Mouse (Mus musculus): ENCODE data around the gene Plxna2. TPM values are rescaled to one million over a fixed set of nuclear protein-coding genes. Genes with fewer than 3 reads are reported as not detected.

Plxna2 gene
- total RNA-seq, 2 experiments from 2014 or later, result 80.9 to 82.4 TPM

GRCm38 (mm10) chr1:194699321-194699720 lies 81.3 kb downstream of the Plxna2 start:
- DNase-seq (ENCODE audit: low spot score in 2 of 2), result no peak

GRCm38 (mm10) chr1:194703235-194703634 lies 85.2 kb downstream of the Plxna2 start:
- no peak for DNase-seq (ENCODE audit: low spot score in 2 of 2)

DNA sequence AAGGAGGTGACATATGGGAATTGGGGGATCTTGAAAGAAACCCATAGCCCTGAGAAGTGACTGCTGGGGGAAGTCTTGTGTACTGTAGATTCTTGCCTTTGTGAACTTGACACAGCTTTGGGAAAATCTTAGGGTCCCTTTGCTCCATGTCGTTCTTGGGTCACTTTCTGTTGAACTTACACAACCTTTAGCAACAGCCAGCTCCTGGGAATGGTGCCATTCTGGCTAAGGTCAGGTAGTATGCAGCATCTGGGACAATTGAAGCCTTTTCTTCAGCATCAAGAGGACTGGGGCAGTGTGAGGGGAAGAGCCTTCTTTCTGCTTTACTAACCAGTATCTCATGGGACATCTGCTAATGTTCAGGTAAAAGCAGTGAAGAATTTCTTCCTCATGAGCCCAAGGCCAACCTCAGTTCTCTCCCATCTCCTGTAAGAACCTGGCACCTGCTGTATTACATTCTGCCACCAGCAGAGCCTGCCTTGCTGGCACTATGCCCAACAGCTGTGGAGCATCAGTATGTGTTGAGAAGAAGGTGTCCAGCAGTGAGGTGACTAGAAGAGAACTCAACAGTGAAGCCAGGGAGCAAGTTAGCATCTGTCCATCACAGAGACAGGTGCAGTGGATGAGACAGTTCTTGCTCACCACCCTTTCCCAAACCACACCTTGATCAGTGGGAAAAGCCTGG lies 86.3 kb downstream of the Plxna2 start:
- DNase-seq (ENCODE audit: low spot score in 2 of 2), result no peak

DNA sequence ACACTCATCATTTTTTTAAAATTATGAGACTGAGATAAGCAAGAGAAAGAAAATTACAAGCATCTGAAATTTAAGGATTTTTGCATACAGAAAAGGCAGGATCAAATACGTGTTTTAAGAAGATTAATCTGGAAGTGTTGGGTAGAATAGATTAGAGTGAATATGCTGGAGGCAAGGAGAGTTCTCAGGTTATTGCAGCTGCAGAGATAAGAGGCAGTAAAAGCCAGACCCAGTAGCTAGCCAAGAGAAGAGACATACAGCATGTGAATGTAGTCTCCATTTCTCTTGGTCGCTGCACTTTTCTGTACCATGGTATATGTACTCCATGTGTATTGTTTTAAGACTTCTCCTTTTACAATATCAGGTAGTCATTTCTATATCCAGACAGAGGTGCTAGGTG lies 88.5 kb downstream of the Plxna2 start:
- no peak for DNase-seq (ENCODE audit: low spot score in 2 of 2)

DNA sequence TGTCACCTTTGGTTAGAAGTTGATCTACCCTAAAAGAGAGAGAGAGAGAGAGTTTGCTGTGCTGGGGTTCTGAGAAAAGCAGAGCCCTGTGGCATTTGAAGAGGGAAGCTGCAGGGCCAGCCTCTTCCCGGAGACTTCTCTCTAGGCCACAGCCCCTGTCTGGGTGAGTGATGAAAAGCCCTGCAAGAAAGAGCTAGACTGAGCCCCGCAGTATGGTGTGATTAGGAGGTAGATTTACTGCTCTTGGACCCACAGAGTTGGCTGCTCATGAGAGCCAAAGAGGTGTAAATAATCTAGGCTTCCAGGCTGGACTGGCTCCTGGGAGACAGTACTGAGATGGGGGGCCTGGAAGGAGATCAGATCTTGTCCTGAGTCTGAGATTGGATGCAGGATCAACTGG lies 94.4 kb downstream of the Plxna2 start:
- no peak for DNase-seq (ENCODE audit: low spot score in 2 of 2)

DNA sequence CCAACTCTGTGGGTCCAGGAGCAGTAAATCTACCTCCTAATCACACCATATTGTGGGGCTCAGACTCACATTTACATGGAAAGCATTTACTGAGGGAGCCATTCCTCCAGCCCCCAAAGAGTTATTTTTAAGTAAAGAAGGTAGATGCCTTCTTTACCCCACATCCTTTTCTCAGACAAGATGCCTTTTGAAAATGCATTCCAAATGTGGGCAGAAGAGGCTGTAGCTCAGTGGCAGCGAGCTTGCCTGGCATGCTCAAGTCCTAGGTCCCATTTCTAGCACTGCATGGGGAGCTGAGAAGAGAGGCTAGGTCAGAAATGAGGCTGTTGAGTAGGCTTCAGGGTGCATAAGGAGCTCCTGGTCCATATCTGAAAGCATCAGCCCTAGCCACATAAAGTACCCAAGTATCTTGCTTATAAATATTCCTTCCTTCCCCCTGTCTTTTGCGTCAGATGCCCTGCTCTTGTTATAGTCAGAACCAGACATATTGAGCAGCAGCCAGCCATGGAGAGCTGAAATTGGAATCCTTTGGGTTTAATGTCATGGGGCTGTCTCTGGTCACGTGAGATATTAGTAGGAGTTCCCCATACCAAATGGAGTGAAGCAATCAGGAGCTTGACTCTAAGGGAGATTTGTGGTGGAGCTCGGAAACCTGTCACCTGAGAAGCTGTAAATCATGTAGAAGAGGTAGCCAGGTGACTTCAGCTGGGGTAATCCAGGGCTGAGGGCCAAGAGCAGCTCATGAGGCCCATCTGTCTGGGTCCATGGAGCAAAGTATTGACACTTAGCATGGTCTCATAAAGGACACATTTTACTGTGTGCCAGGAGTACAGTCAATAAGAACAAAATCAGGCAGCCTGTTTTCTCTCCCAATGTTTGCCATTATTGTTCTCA lies 96.4 kb downstream of the Plxna2 start:
- DNase-seq (ENCODE audit: low spot score in 2 of 2), result no peak

DNA sequence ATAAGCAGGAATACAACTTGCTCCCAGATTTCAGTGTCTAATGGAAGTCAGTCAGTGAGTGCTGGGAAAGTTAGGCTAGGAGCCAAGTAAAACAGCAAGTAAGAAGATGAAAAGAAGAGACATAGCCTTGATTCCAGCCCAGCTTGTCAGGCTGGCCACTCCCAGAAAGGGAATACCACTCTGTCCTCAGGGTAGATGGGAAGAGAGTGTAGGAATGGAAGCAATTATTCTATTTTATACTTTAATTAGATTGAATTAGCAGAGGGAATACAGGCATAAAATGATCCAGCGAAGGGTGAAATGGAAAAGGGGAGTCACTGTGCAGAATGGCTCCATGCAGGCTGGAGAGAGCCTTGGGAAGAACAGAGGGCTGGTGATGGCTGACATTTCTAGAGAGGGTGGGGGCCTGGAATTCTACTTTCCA lies 99.4 kb downstream of the Plxna2 start:
- DNase-seq (ENCODE audit: low spot score in 2 of 2), result no peak

DNA sequence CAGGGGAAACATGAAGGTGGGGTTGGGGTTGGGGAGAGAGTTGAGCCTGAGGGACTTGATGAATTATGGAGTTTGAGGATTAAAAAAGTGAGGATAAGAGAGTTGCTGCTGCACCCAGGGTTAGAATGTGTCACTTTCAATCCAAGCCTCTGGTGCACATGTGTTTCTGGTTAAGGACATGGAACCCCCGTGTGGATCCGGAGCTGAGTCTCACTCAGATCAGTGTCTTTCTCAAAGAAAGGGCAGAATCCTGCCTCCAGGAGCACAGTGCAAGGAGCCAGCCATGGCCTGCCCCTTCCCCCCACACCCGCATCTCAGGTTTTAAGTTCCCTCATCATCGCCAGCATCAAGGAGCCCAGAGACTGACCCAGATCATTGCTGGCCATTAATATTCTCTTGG lies 102.4 kb downstream of the Plxna2 start:
- DNase-seq (ENCODE audit: low spot score in 2 of 2), result no peak

DNA sequence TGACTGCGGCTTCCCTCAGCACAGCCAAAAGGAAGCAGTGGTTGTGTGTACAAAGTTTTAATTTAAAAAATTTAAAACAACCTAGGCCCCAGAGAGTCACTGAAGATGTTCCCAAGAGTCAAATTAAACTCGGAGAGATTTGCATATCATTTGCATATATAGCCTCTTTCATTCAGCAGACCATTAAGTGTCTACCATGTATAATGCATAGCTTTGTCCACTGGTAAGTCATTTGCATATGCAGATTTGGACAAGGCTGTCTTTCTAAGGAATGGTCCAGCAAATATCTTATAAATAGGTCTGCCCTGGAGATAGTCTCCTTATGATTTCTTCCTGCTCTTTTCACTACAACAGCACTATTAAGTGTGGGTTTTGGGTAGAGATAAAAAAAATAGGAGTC lies 103.2 kb downstream of the Plxna2 start:
- DNase-seq (ENCODE audit: low spot score in 2 of 2), result no peak

DNA sequence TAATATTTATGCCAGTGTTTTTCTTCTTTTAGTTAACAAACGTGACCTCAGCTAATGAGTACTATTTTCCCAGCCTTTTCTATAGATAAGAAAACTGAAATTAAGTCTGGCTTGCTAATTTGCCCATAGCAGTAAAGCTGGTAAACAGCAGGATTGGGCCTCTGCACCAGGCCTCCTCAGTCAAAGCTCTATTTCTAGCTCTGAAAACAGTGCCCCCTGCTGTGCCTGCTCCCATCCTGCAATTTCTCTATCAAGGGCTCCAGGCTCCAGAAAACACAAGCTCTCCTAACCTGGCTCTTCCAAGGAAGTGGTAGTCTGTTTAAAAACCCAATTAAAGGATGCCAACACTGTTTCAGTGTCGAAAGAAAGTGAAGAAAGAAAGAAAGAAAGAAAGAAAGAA lies 104.3 kb downstream of the Plxna2 start:
- DNase-seq (ENCODE audit: low spot score in 2 of 2), result peak; percentile 37 to 63

- no peak for DNase-seq (ENCODE audit: low spot score in 2 of 2)
Measured at GRCm38 (mm10) chr1:194734836-194735235, 116.8 kb downstream of the Plxna2 start.

GRCm38 (mm10) chr1:194739894-194740293 lies 121.9 kb downstream of the Plxna2 start:
- no peak for DNase-seq (ENCODE audit: low spot score in 2 of 2)

- peak in 1 of 2 experiments; percentile 54 for DNase-seq (ENCODE audit: low spot score in 2 of 2)
Measured at GRCm38 (mm10) chr1:194742901-194743422, 124.9 kb downstream of the Plxna2 start.

DNA sequence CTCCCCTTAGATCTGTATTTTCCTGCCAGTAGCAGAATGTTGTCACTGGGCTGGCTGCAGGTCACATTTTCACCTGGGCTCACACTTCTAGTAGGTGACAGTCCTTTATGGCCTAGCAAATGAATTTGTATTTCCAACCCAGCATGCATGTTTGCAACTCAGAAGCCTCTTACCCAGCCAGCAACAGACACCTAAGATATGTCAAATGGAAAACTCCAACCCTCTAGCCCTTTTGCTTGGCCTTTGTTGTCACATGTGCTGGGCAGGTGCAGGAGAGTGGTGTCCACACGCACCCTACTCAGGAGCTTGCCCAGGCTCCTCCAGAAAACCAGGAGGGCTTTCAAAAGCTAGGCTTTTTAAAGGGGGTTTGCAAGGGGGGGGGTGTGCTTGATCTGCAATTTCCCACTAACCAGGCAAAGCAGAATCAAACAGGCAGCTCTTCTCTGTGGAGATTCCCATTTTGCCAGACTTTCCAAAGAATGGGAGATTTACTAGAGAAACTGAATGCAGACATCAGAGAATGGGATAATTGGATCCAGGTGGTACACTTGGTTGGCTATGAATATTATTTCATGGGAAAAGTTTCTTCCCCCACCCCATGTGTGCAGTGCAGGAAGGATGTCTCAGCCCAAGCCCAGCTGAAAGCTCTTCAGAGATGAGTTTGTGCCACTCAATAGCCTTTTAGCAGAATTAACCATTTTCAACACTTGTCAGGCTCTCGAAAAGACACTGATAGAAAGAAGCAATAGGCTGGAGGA lies 127.3 kb downstream of the Plxna2 start:
- no peak for DNase-seq (ENCODE audit: low spot score in 2 of 2)

GRCm38 (mm10) chr1:194746332-194747249 lies 128.6 kb downstream of the Plxna2 start:
- peak; percentile 57 to 76 for DNase-seq (ENCODE audit: low spot score in 2 of 2)

GRCm38 (mm10) chr1:194747258-194747657 lies 129.2 kb downstream of the Plxna2 start:
- no peak for DNase-seq (ENCODE audit: low spot score in 2 of 2)

GRCm38 (mm10) chr1:194753168-194753567 lies 135.2 kb downstream of the Plxna2 start:
- DNase-seq (ENCODE audit: low spot score in 2 of 2), result peak; percentile 50 to 67

DNA sequence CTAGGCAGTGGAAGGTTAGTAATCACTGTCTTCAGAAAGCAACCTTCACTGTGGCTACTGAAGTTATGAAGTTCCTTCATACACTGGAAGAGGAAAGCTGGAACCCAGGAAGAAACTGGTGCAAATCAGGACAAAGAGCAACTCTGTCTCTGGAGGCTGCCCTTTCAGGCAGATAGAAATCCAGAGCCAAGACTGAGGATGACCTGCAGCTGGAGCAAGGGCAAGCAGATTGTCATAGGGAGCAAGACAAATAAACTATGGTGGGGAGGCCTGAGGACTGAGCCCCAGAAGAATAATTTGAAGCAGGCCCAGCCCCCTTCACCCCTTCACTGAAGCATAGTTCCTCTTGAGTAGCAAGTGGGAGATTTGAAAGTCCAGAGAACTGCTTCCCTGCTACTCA lies 138.0 kb downstream of the Plxna2 start:
- no peak for DNase-seq (ENCODE audit: low spot score in 2 of 2)

- DNase-seq (ENCODE audit: low spot score in 2 of 2), result no peak
Measured at GRCm38 (mm10) chr1:194756409-194756808, 138.4 kb downstream of the Plxna2 start.

DNA sequence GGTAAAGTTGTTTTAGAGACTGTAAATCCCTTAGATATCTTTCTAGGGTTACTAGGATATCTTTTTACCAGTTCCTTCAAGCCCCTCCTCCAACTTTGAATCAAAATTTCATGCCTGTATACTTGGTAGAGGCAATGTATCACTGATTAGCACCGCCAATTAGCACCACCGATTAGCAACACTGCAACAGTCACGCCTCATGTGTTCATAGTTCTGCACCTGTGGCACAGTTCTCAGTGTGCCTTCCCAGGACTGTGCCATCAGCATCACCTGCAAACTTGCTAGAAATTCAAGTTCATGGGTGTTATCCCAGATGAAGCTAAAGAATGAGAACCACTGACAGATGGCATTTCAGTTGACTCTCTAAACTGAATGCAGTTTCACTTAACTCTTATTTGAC lies 138.8 kb downstream of the Plxna2 start:
- DNase-seq (ENCODE audit: low spot score in 2 of 2), result no peak
